Mouse (Mus musculus): Measurements from ENCODE around the gene Slc26a5. TPM values are rescaled to one million over a fixed set of nuclear protein-coding genes. Genes with fewer than 3 reads are reported as not detected.

Slc26a5 gene
- not detected for total RNA-seq (2023)

GRCm38 (mm10) chr5:21865346-21866107, at the start of gene Slc26a5:
TSS of gene Slc26a5 (minus strand) at chr5:21865604.

GRCm38 (mm10) chr5:21785053-21785452, 80.4 kb downstream of the Slc26a5 start, which contains the start of the genes Dnajc2 and Psmc2:
TSS of gene Dnajc2 (minus strand) at chr5:21785251.
TSS of gene Psmc2 (plus strand) at chr5:21785283.

Other genes with a start within 250 kb of the Slc26a5 start
- gene Fbxl13, start 220.0 kb downstream of the Slc26a5 start, total RNA-seq (2023) = not detected
- 10 to 100 TPM; 39.9 to 40.3 TPM for gene Armc10, start 219.8 kb downstream of the Slc26a5 start, total RNA-seq (2023)
- gene Napepld, start 164.2 kb downstream of the Slc26a5 start, total RNA-seq (2023) = 1 to 10 TPM; 2.3 to 3.1 TPM
- gene Pmpcb, start 128.5 kb downstream of the Slc26a5 start, total RNA-seq (2023) = 10 to 100 TPM; 91.1 to 92.8 TPM
- 10 to 100 TPM; 61.7 to 69.6 TPM for gene Dnajc2, start 80.4 kb downstream of the Slc26a5 start, total RNA-seq (2023)
- 10 to 100 TPM; 72.5 to 74.1 TPM for gene Psmc2, start 80.3 kb downstream of the Slc26a5 start, total RNA-seq (2023)